Comparison of ENCODE assay signal across 9 mouse cellular contexts in genomic region chr19:61226401-61226927, GRCm38 (mm10). TPM values are rescaled to one million over a fixed set of nuclear protein-coding genes. Genes with fewer than 3 reads are reported as not detected.
DNase-seq lines count a peak whose midpoint lies in the region; ATAC-seq and TF ChIP-seq lines count a peak whose summit lies in the region.
"Had no signal": no experiment of that assay in that cellular context is flagged by ENCODE, and none has a peak within 500 bp of the region (broad histone marks: within the 10 kb centered on the region; RNA-seq: fewer than 3 reads in every experiment).

No protein-coding gene starts in this region.

- H3K27me3 ChIP-seq in heart, embryonic 12.5 days (replicated peaks) = no peaks in the 10 kb centered on the region
- H3K27me3 ChIP-seq in kidney, embryonic 14.5 days (ENCODE audit: control insufficient read depth, insufficient read depth, low read length) = no peaks in the 10 kb centered on the region
- H3K27me3 ChIP-seq in liver, embryonic 11.5 days (replicated peaks; ENCODE audit: control insufficient read depth, insufficient read depth, low read length) = no peaks in the 10 kb centered on the region
- H3K27me3 ChIP-seq in midbrain, postnatal 0 days (ENCODE audit: insufficient read depth, low read length) = no peaks in the 10 kb centered on the region
- no peaks in the 10 kb centered on the region for H3K27me3 ChIP-seq in stomach, embryonic 14.5 days (ENCODE audit: control insufficient read depth, insufficient read depth, low read length)

- WGBS in heart, embryonic 12.5 days = 4% methylated on average over 70 of the region's 71 CpGs
- 2% methylated on average over 71 of the region's 71 CpGs for WGBS in kidney, embryonic 14.5 days
- WGBS in liver, embryonic 11.5 days = 2% methylated on average over 71 of the region's 71 CpGs
- WGBS in midbrain, postnatal 0 days = 3% methylated on average over 65 of the region's 71 CpGs
- 2% methylated on average over 65 of the region's 71 CpGs for WGBS in stomach, embryonic 14.5 days

- H3K36me3 ChIP-seq in heart, embryonic 12.5 days = 0 out of 2 replicates have a peak, but pooled peaks cover 8% of the 10 kb centered on the region
- no peaks in the 10 kb centered on the region for H3K36me3 ChIP-seq in kidney, embryonic 14.5 days (ENCODE audit: control insufficient read depth, insufficient read depth, low read length)
- no peaks in the 10 kb centered on the region for H3K36me3 ChIP-seq in liver, embryonic 11.5 days (ENCODE audit: control insufficient read depth, insufficient read depth, low read length)
- H3K36me3 ChIP-seq in midbrain, postnatal 0 days (ENCODE audit: insufficient read depth, low read length) = no peaks in the 10 kb centered on the region
- no peaks in the 10 kb centered on the region for H3K36me3 ChIP-seq in stomach, embryonic 14.5 days (ENCODE audit: control insufficient read depth, insufficient read depth, low read length)

- no peaks in the 10 kb centered on the region for H3K4me1 ChIP-seq in heart, embryonic 12.5 days (replicated peaks)
- H3K4me1 ChIP-seq in kidney, embryonic 14.5 days (ENCODE audit: control insufficient read depth, insufficient read depth, low read length) = no peaks in the 10 kb centered on the region
- H3K4me1 ChIP-seq in liver, embryonic 11.5 days (replicated peaks; ENCODE audit: control insufficient read depth, insufficient read depth, low read length) = 0 out of 2 replicates have a peak, but pooled peaks cover 3% of the 10 kb centered on the region
- no peaks in the 10 kb centered on the region; the same call in 1 of the 2 replicates for H3K4me1 ChIP-seq in midbrain, postnatal 0 days (ENCODE audit: insufficient read depth, low read length)
- H3K4me1 ChIP-seq in stomach, embryonic 14.5 days (ENCODE audit: control insufficient read depth, insufficient read depth, low read length) = no peaks in the 10 kb centered on the region

- peak; percentile 49 for ATAC-seq in heart, embryonic 12.5 days (ENCODE audit: insufficient number of reproducible peaks, low FRiP score)
- peak; percentile 34 for ATAC-seq in kidney, embryonic 14.5 days (ENCODE audit: low FRiP score, low TSS enrichment)
- ATAC-seq in liver, embryonic 11.5 days (replicated peaks; ENCODE audit: low FRiP score) = peak; percentile 9; the same call in 1 of the 2 replicates
- peak; percentile 68 for ATAC-seq in midbrain, postnatal 0 days (ENCODE audit: low FRiP score)
- ATAC-seq in stomach, embryonic 14.5 days (ENCODE audit: insufficient number of reproducible peaks, insufficient read depth, low FRiP score, low read depth) = peak; percentile 17; the same call in 1 of the 2 replicates

- H3K4me2 ChIP-seq in heart, embryonic 12.5 days = peak overlapping the region; percentile 71
- peak overlapping the region; percentile 59 for H3K4me2 ChIP-seq in kidney, embryonic 14.5 days (replicated peaks; ENCODE audit: low read depth, low read length)
- peak overlapping the region; percentile 79 for H3K4me2 ChIP-seq in liver, embryonic 11.5 days
- H3K4me2 ChIP-seq in midbrain, postnatal 0 days (ENCODE audit: low read depth, low read length, poor library complexity, severe bottlenecking) = peak overlapping the region; percentile 81
- H3K4me2 ChIP-seq in stomach, embryonic 14.5 days (replicated peaks; ENCODE audit: low read depth, low read length) = peak overlapping the region; percentile 51

- peak overlapping the region; percentile 60 for H3K4me3 ChIP-seq in heart, embryonic 12.5 days
- peak overlapping the region; percentile 61 for H3K4me3 ChIP-seq in kidney, embryonic 14.5 days (ENCODE audit: low read length)
- H3K4me3 ChIP-seq in liver, embryonic 11.5 days (ENCODE audit: low read depth, low read length) = peak overlapping the region; percentile 53
- H3K4me3 ChIP-seq in midbrain, postnatal 0 days (ENCODE audit: low read depth, low read length) = peak overlapping the region; percentile 57
- peak overlapping the region; percentile 56 for H3K4me3 ChIP-seq in stomach, embryonic 14.5 days (ENCODE audit: low read depth, low read length)

- DNase-seq in layer of hippocampus, adult 18-20 months (ENCODE audit: low spot score in 2 of 2) = peak; percentile 62 to 82
- no peak for DNase-seq in layer of hippocampus, adult 8-10 months (ENCODE audit: low spot score in 2 of 2)
- DNase-seq in embryo, embryonic 11.5 days (ENCODE audit: low read depth, low spot score) = peak; percentile 63
- peak; percentile 80 for DNase-seq in liver, embryonic 11.5 days (ENCODE audit: low spot score)
- DNase-seq in midbrain, postnatal 0 days (ENCODE audit: low spot score) = peak; percentile 92

- peak overlapping the region; percentile 42; the same call in 1 of the 2 replicates for H3K9ac ChIP-seq in heart, embryonic 12.5 days
- H3K9ac ChIP-seq in kidney, embryonic 14.5 days (ENCODE audit: low read depth, low read length) = peak overlapping the region; percentile 45
- 0 out of 2 replicates have a peak overlapping the region, but pooled peaks have one; percentile 17 for H3K9ac ChIP-seq in liver, embryonic 11.5 days (ENCODE audit: low read depth, low read length)
- H3K9ac ChIP-seq in midbrain, postnatal 0 days (replicated peaks; ENCODE audit: low read length, poor library complexity, severe bottlenecking) = peak overlapping the region; percentile 70
- H3K9ac ChIP-seq in stomach, embryonic 14.5 days (replicated peaks; ENCODE audit: low read depth, low read length) = no peak overlapping the region

- peak; percentile 48 for TF ChIP-seq CTCF in midbrain, postnatal 0 days (IDR thresholded peaks at IDR 0.05)

- peaks cover 11% of the 10 kb centered on the region for H3K9me3 ChIP-seq in heart, embryonic 12.5 days (replicated peaks)
- no peaks in the 10 kb centered on the region for H3K9me3 ChIP-seq in kidney, embryonic 14.5 days (ENCODE audit: control insufficient read depth, low read length)
- H3K9me3 ChIP-seq in liver, embryonic 11.5 days (ENCODE audit: control insufficient read depth, low read length) = no peaks in the 10 kb centered on the region
- no peaks in the 10 kb centered on the region for H3K9me3 ChIP-seq in midbrain, postnatal 0 days (ENCODE audit: low read length)
- no peaks in the 10 kb centered on the region for H3K9me3 ChIP-seq in stomach, embryonic 14.5 days (ENCODE audit: control insufficient read depth, low read depth, low read length)

- H3K27ac ChIP-seq in heart, embryonic 12.5 days (ENCODE audit: poor library complexity, severe bottlenecking) = peak overlapping the region; percentile 78
- peak overlapping the region; percentile 96 for H3K27ac ChIP-seq in kidney, embryonic 14.5 days (ENCODE audit: low read depth, low read length)
- H3K27ac ChIP-seq in liver, embryonic 11.5 days (ENCODE audit: low read depth, low read length) = peak overlapping the region; percentile 85
- H3K27ac ChIP-seq in midbrain, postnatal 0 days (ENCODE audit: low read depth, low read length) = peak overlapping the region; percentile 95
- H3K27ac ChIP-seq in stomach, embryonic 14.5 days (ENCODE audit: low read length) = peak overlapping the region; percentile 93

RNA-seq across cellular contexts. Expression of gene Csf2ra, which starts 1.8 kb away (rescaled TPM):
- 10 to 100 TPM; 22.7 to 30.0 TPM for total RNA-seq in layer of hippocampus, adult 18-20 months (2021)
- 10 to 100 TPM; 38.8 to 50.3 (median 43.9) TPM for total RNA-seq in layer of hippocampus, adult 8-10 months (2022)
- polyA plus RNA-seq in heart, embryonic 12.5 days (2016; fragmentation: Nextera tagmentation; extraction: Ambion mirVana) = 35.7 and 39.5 TPM in 2 replicates
- polyA plus RNA-seq in kidney, embryonic 14.5 days (2014; fragmentation: Nextera tagmentation; extraction: Ambion mirVana) = 32.9 and 36.8 TPM in 2 replicates
- polyA plus RNA-seq in liver, embryonic 11.5 days (2014; fragmentation: Nextera tagmentation; extraction: Ambion mirVana) = 16.6 and 20.7 TPM in 2 replicates
- 47.0 and 52.1 TPM in 2 replicates for total RNA-seq in midbrain, postnatal 0 days (2014; rRNA removed)
- polyA plus RNA-seq in midbrain, postnatal 0 days (2015; fragmentation: Nextera tagmentation; extraction: Ambion mirVana) = 42.8 and 53.2 TPM in 2 replicates
- polyA plus RNA-seq in stomach, embryonic 14.5 days (2014; fragmentation: Nextera tagmentation; extraction: Ambion mirVana) = 35.4 and 38.4 TPM in 2 replicates
- total RNA-seq: MEL had no signal

RNA-seq across cellular contexts. Expression of gene Gm6020, which starts 42.8 kb away (rescaled TPM):
- not detected for total RNA-seq in layer of hippocampus, adult 18-20 months (2021)
- not detected for total RNA-seq in layer of hippocampus, adult 8-10 months (2022)
- not detected in 2 replicates for polyA plus RNA-seq in heart, embryonic 12.5 days (2016; fragmentation: Nextera tagmentation; extraction: Ambion mirVana)
- not detected in 2 replicates for polyA plus RNA-seq in kidney, embryonic 14.5 days (2014; fragmentation: Nextera tagmentation; extraction: Ambion mirVana)
- polyA plus RNA-seq in liver, embryonic 11.5 days (2014; fragmentation: Nextera tagmentation; extraction: Ambion mirVana) = not detected in 2 replicates
- not detected in 2 replicates for total RNA-seq in midbrain, postnatal 0 days (2014; rRNA removed)
- not detected in 2 replicates for polyA plus RNA-seq in midbrain, postnatal 0 days (2015; fragmentation: Nextera tagmentation; extraction: Ambion mirVana)
- polyA plus RNA-seq in stomach, embryonic 14.5 days (2014; fragmentation: Nextera tagmentation; extraction: Ambion mirVana) = not detected in 2 replicates
- total RNA-seq: MEL had no signal

RNA-seq across cellular contexts. Expression of gene Gm7102, which starts 50.4 kb away (rescaled TPM):
- total RNA-seq in layer of hippocampus, adult 18-20 months (2021) = under 1 TPM in 1 of 2 experiments, not detected in 1; 0.30 TPM
- total RNA-seq in layer of hippocampus, adult 8-10 months (2022) = not detected
- 0.11 and 0.21 TPM in 2 replicates for polyA plus RNA-seq in heart, embryonic 12.5 days (2016; fragmentation: Nextera tagmentation; extraction: Ambion mirVana)
- polyA plus RNA-seq in kidney, embryonic 14.5 days (2014; fragmentation: Nextera tagmentation; extraction: Ambion mirVana) = 0.23 and 0.28 TPM in 2 replicates
- not detected in 2 replicates for polyA plus RNA-seq in liver, embryonic 11.5 days (2014; fragmentation: Nextera tagmentation; extraction: Ambion mirVana)
- 0.28 and 1.2 TPM in 2 replicates for total RNA-seq in midbrain, postnatal 0 days (2014; rRNA removed)
- 0.11 and 0.14 TPM in 2 replicates for polyA plus RNA-seq in midbrain, postnatal 0 days (2015; fragmentation: Nextera tagmentation; extraction: Ambion mirVana)
- 0.22 TPM in 1 of 2 replicates, not detected in the other for polyA plus RNA-seq in stomach, embryonic 14.5 days (2014; fragmentation: Nextera tagmentation; extraction: Ambion mirVana)
- total RNA-seq: MEL had no signal

Comparison
In these comparisons a context has a peak if more than half of its experiments do, and no peak if none do; other contexts are left out.
1. DNase-seq: peak in layer of hippocampus, adult 18-20 months (2 of 2), embryo, embryonic 11.5 days (single experiment), liver, embryonic 11.5 days (single experiment) and midbrain, postnatal 0 days (single experiment); none in layer of hippocampus, adult 8-10 months (0 of 2).
2. ATAC-seq: peak in every context shown above with its lines; median percentile 68 in midbrain, postnatal 0 days; 49 in heart, embryonic 12.5 days; 34 in kidney, embryonic 14.5 days; 17 in stomach, embryonic 14.5 days; 9 in liver, embryonic 11.5 days.
3. Peak in every context shown above with its lines, with median percentiles within 50 percentile points of each other: H3K27ac ChIP-seq, H3K4me2 ChIP-seq and H3K4me3 ChIP-seq.